Mouse (Mus musculus) liver, postnatal 0 days (tissue): ENCODE measurements around the gene Arl5c. TPM values are rescaled to one million over a fixed set of nuclear protein-coding genes. Genes with fewer than 3 reads are reported as not detected.
"Not testable (repeated sequence)": the region's sequence is repeated elsewhere in the genome, so short reads cannot be mapped to it uniquely, and the experiment has no call there.

ENCODE experiments used
- ATAC-seq: fragments of 200-750 bp; cut with Nextera tagmentation; 2 replicates; pipeline ENCODE4 v1.8.0; 2017; ENCODE audit warnings: mild to moderate bottlenecking, moderate library complexity
- DNase-seq: peaks from one replicate; pipeline ENCODE4 v3.0.0-alpha.2; 2016
- H3K27ac ChIP-seq: fragments of 300-500 bp; sonication (generic); 2 replicates; pipeline ENCODE4 v1.5.1; 2014; ENCODE audit warnings: antibody characterized with exemption, moderate library complexity, mild to moderate bottlenecking, low read depth
- H3K27me3 ChIP-seq: fragments of 300-500 bp; sonication (generic); 2 replicates; pipeline ENCODE4 v1.6.1; 2014; ENCODE audit warnings: low read length, control low read depth, mixed read lengths; ENCODE audit not compliant: insufficient read depth
- H3K36me3 ChIP-seq: fragments of 300-500 bp; sonication (generic); replicated peaks from 2 replicates; pipeline ENCODE4 v1.6.1; 2014; ENCODE audit warnings: mild to moderate bottlenecking, control low read depth, low read length, moderate library complexity, mixed read lengths; ENCODE audit not compliant: insufficient read depth
- H3K4me1 ChIP-seq: fragments of 300-500 bp; sonication (generic); 2 replicates; pipeline ENCODE4 v1.6.1; 2014; ENCODE audit warnings: antibody characterized with exemption, mild to moderate bottlenecking, control low read depth; ENCODE audit not compliant: insufficient read depth
- H3K4me2 ChIP-seq: fragments of 300-500 bp; sonication (generic); 2 replicates; pipeline ENCODE4 v1.6.1; 2014; ENCODE audit warnings: low read depth, mild to moderate bottlenecking, low read length, moderate library complexity, mixed read lengths
- H3K4me3 ChIP-seq: fragments of 300-500 bp; sonication (generic); 2 replicates; pipeline ENCODE4 v1.5.1; 2014; ENCODE audit warnings: low read depth, low read length
- H3K9ac ChIP-seq: fragments of 300-500 bp; sonication (generic); replicated peaks from 2 replicates; pipeline ENCODE4 v1.6.1; 2014; ENCODE audit warnings: mild to moderate bottlenecking, moderate library complexity
- H3K9me3 ChIP-seq: fragments of 300-500 bp; sonication (generic); 2 replicates; pipeline ENCODE4 v1.6.1; 2016; ENCODE audit warnings: mild to moderate bottlenecking, control low read depth, low read length, mixed read lengths
- CTCF ChIP-seq: sonication (generic); IDR thresholded peaks from 2 replicates; pipeline ENCODE4 v1.5.1; 2016; ENCODE audit warnings: antibody characterized with exemption, low read depth
- EP300 ChIP-seq: IDR thresholded peaks from 2 replicates; pipeline ENCODE4 v1.6.1; 2016; ENCODE audit warnings: antibody characterized with exemption, low read depth, mild to moderate bottlenecking
- WGBS: fragments of 180-500 bp; shearing (Covaris S2); extraction: QIAGEN DNeasy Blood & Tissue Kit; methylation state at CpG from one replicate; pipeline ENCODE4 v1.1.7; 2014; ENCODE audit not compliant: insufficient replicate concordance; 5-methylcytosine and 5-hydroxymethylcytosine counted together
- microRNA-seq: library from miRNA; unstranded; fragments of <30 nt; microRNA quantifications from one replicate; pipeline ENCODE4, GENCODE M21; 2016
- polyA plus RNA-seq: library from polyadenylated mRNA; unstranded; fragments of >200 nt; fragmentation: Nextera tagmentation; extraction: Ambion mirVana; gene quantifications from 2 replicates; pipeline ENCODE4 v1.2.1, GENCODE M21; 2015

The Arl5c gene
- polyA plus RNA-seq, 1 experiment from 2014 or later, result 10.0 TPM

- Histone ChIP-seq H3K4me1 (peaks cover 9% of the 10 kb centered on the region), H3K27ac (no peak overlapping the region; the same call in 1 of the 2 replicates), H3K27me3 (no peaks in the 10 kb centered on the region), H3K9ac (no peak overlapping the region), H3K4me2 (peak overlapping the region; percentile 18; the same call in 1 of the 2 replicates), H3K9me3 (no peaks in the 10 kb centered on the region), H3K4me3 (no peak overlapping the region), H3K36me3 (no peaks in the 10 kb centered on the region)
- 54% methylated on average over 20 of the region's 20 CpGs for WGBS
- peak; percentile 74 for ATAC-seq
- DNase-seq, result peak; percentile 56
- peak; percentile 46; the same call in 1 of the 2 replicates for TF ChIP-seq EP300
- no peak for TF ChIP-seq CTCF
Observed at GRCm38 (mm10) chr11:97949703-97950475, 46.1 kb downstream of the Arl5c start.

GRCm38 (mm10) chr11:97947426-97947825 is 48.6 kb downstream of the Arl5c start:
- no peak overlapping the region for H3K4me2 ChIP-seq
- ATAC-seq (no peak), DNase-seq (peak; percentile 53)
- TF ChIP-seq EP300 (no peak), CTCF (peak; percentile 68)
- peaks cover 3% of the 10 kb centered on the region; the same call in 1 of the 2 replicates for H3K4me1 ChIP-seq
- no peaks in the 10 kb centered on the region for H3K9me3 ChIP-seq
- H3K27ac ChIP-seq, result no peak overlapping the region
- WGBS, result 26% methylated on average over 7 of the region's 7 CpGs
- H3K36me3 ChIP-seq, result no peaks in the 10 kb centered on the region
- no peak overlapping the region for H3K4me3 ChIP-seq
- no peaks in the 10 kb centered on the region for H3K27me3 ChIP-seq
- no peak overlapping the region for H3K9ac ChIP-seq

- H3K4me2 ChIP-seq, H3K4me1 ChIP-seq, H3K27me3 ChIP-seq, ATAC-seq, H3K9me3 ChIP-seq, DNase-seq, H3K36me3 ChIP-seq, H3K27ac ChIP-seq, H3K9ac ChIP-seq, H3K4me3 ChIP-seq: not testable (repeated sequence)
- 79% methylated on average over 7 of the region's 7 CpGs for WGBS
Observed at GRCm38 (mm10) chr11:97945738-97946289, 50.2 kb downstream of the Arl5c start.

GRCm38 (mm10) chr11:97945031-97945430 is 51.0 kb downstream of the Arl5c start:
- WGBS, result 83% methylated on average over 10 of the region's 10 CpGs

GRCm38 (mm10) chr11:97943256-97943655 is 52.7 kb downstream of the Arl5c start:
- 74% methylated on average over 5 of the region's 5 CpGs for WGBS
- Histone ChIP-seq H3K9ac (no peak overlapping the region), H3K36me3 (no peaks in the 10 kb centered on the region), H3K4me2 (no peak overlapping the region), H3K4me3 (no peak overlapping the region), H3K27ac (no peak overlapping the region), H3K9me3 (no peaks in the 10 kb centered on the region), H3K4me1 (no peaks in the 10 kb centered on the region), H3K27me3 (no peaks in the 10 kb centered on the region)
- DNase-seq (no peak), ATAC-seq (no peak)
- no peak for TF ChIP-seq CTCF
- TF ChIP-seq EP300, result no peak

More at GRCm38 (mm10) chr11:97945031-97945430, 51.0 kb downstream of the Arl5c start:
- DNase-seq (no peak), ATAC-seq (no peak)
- TF ChIP-seq CTCF (no peak), EP300 (no peak)
- Histone ChIP-seq H3K4me2 (no peak overlapping the region), H3K4me3 (no peak overlapping the region), H3K9ac (no peak overlapping the region), H3K27me3 (no peaks in the 10 kb centered on the region), H3K4me1 (peaks cover 2% of the 10 kb centered on the region; the same call in 1 of the 2 replicates), H3K27ac (no peak overlapping the region), H3K9me3 (no peaks in the 10 kb centered on the region), H3K36me3 (no peaks in the 10 kb centered on the region)

GRCm38 (mm10) chr11:97942420-97943111 is 53.4 kb downstream of the Arl5c start:
- no peaks in the 10 kb centered on the region for H3K27me3 ChIP-seq
- WGBS, result 54% methylated on average over 15 of the region's 15 CpGs
- no peak overlapping the region for H3K4me3 ChIP-seq
- H3K36me3 ChIP-seq, result no peaks in the 10 kb centered on the region
- no peaks in the 10 kb centered on the region for H3K4me1 ChIP-seq
- DNase-seq (no peak), ATAC-seq (no peak)
- no peak overlapping the region for H3K4me2 ChIP-seq
- H3K9me3 ChIP-seq, result no peaks in the 10 kb centered on the region
- TF ChIP-seq EP300, result no peak
- TF ChIP-seq CTCF, result no peak
- no peak overlapping the region for H3K9ac ChIP-seq
- no peak overlapping the region for H3K27ac ChIP-seq

Small RNA genes lying within 50 kb of the gene (microRNA-seq; reads per million reads assigned to microRNA genes)
- gene Gm22461 (not detected), gene Gm27597 (not detected)

Other genes with a start within 250 kb of the Arl5c start
- gene Cwc25, start 229.6 kb downstream of the Arl5c start, polyA plus RNA-seq, result 5.5 and 5.8 TPM in 2 replicates
- gene 1700001P01Rik, start 220.3 kb downstream of the Arl5c start, polyA plus RNA-seq, result not detected in 2 replicates
- gene Rpl23, start 213.7 kb downstream of the Arl5c start, polyA plus RNA-seq, result 409 and 433 TPM in 2 replicates
- gene Lasp1, start 197.2 kb downstream of the Arl5c start, polyA plus RNA-seq, result 30.0 and 32.2 TPM in 2 replicates
- 0.25 and 0.28 TPM in 2 replicates for gene B230217C12Rik, start 155.4 kb downstream of the Arl5c start, polyA plus RNA-seq
- gene Fbxo47, start 112.0 kb downstream of the Arl5c start, polyA plus RNA-seq, result 0.26 and 0.27 TPM in 2 replicates
- 0.75 TPM in 2 replicates for gene Plxdc1, start 9.7 kb downstream of the Arl5c start, polyA plus RNA-seq
- gene Cacnb1, start 26.9 kb upstream of the Arl5c start, polyA plus RNA-seq, result 0.23 and 0.77 TPM in 2 replicates
- gene Rpl19, start 30.5 kb upstream of the Arl5c start, polyA plus RNA-seq, result 568 TPM in 2 replicates
- gene Stac2, start 57.3 kb upstream of the Arl5c start, polyA plus RNA-seq, result 0.07 and 0.13 TPM in 2 replicates
- 4.9 and 6.3 TPM in 2 replicates for gene Fbxl20, start 154.2 kb upstream of the Arl5c start, polyA plus RNA-seq
- 15.0 and 16.2 TPM in 2 replicates for gene Med1, start 197.1 kb upstream of the Arl5c start, polyA plus RNA-seq
- 3.2 and 3.9 TPM in 2 replicates for gene Cdk12, start 206.9 kb upstream of the Arl5c start, polyA plus RNA-seq